Mouse (Mus musculus) testis, postnatal 10 days (tissue): ENCODE data around the gene Cfap99.

Experiments
- DNase-seq: peaks from one replicate; pipeline ENCODE4 v3.0.0; 2021; ENCODE audit warnings: low spot score

Gene Cfap99

DNA sequence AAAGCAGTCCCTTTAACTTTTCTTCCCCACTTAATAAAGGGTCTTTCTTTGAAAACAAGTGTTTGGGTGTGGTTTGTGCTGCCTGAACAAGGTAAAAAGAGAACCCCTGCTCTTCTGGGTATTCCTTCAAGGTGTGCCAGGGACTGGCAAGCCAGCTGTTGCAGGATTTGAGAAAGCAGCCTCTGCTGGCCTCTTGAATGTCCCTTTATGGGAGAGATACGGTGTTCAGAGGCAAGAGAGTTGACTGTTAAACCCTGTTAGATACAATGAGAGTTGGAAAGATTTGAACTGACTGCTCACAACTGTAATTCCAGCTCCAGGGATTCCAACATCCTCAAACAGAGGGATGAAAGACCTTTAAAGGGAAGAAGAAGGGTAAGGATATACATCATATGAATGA, 45.7 kb downstream of the Cfap99 start:
- no peak for DNase-seq

- no peak for DNase-seq
Observed at GRCm38 (mm10) chr5:34335539-34336096, 47.2 kb downstream of the Cfap99 start.

- peak; percentile 99 for DNase-seq
Observed at GRCm38 (mm10) chr5:34336097-34336774, 47.8 kb downstream of the Cfap99 start, which contains the start of gene Rnf4. TSS of gene Rnf4 (plus strand) at chr5:34336289.

DNA sequence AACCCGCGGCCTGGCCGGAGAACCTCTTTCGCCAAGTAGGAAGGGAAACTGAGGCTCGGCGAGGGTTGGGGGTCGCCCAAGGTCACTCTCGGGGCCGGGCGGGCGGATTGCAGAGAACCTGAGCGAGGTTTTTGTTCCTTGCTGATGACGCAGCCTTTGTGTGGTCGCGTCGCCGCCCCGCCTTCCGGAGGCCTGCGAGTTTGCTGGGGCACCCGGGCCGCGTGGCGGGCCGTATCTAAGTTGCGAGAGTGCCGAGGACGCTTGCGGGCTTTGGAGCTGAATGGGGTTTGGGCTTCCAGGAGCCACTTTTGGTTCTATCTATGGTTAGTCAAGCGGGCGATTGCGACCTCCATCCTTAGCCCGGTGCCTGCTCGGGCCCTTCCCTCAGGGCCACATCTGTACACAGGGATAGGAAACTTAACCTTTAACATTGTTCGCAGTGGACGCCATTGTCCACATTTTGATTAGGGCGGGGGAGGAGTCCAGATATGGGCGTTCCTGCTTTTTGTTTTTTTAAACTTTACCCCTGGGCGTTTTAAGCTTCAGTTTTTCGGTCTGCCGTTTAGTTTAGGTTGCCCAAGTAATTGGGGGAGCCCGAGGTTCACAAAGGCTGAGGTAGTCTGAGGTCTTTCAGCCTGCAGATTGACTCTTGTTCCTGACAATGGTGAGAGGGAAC, 48.5 kb downstream of the Cfap99 start:
- peak; percentile 76 for DNase-seq

DNA sequence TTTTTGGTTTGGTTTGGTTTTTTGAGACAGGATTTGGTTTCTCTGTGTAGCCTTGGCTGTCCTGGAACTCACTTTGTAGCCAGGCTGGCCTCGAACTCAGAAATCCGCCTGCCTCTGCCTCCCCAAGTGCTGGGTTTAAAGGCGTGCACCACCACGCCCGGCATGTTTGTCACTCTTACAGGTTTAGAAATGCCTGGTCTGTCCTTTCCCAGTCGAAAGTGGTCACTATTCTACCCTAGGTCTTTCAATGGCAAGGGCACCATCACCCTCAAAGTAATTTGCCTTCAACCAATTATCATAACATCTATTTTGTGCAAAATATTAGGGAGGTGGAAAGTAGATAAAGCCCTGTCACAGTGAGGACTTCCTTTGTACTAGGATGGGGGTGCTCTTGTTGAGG, 51.8 kb downstream of the Cfap99 start:
- DNase-seq, result no peak

GRCm38 (mm10) chr5:34352084-34352631, 63.8 kb downstream of the Cfap99 start:
- no peak for DNase-seq

GRCm38 (mm10) chr5:34360261-34360660, 71.9 kb downstream of the Cfap99 start:
- DNase-seq, result no peak

DNA sequence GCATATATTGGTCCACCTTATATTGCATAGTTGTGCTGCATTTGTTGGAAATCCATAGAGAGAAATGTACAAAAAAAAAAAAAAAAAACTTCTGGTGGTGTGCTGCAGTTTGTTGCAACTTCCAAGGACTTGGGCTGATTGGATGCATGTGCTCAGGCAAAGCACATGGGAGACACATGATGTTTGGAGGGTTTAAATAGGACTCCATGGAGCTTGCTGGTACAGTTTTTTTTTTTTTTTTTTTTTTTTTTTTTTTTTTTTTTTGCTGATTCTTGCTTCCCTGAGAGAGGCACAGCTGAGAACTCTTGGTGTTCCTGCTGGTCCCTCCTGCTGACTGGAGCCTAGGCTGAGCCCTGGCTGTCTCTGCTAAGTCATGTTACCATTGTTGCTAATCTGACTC, 74.7 kb downstream of the Cfap99 start:
- no peak for DNase-seq

DNA sequence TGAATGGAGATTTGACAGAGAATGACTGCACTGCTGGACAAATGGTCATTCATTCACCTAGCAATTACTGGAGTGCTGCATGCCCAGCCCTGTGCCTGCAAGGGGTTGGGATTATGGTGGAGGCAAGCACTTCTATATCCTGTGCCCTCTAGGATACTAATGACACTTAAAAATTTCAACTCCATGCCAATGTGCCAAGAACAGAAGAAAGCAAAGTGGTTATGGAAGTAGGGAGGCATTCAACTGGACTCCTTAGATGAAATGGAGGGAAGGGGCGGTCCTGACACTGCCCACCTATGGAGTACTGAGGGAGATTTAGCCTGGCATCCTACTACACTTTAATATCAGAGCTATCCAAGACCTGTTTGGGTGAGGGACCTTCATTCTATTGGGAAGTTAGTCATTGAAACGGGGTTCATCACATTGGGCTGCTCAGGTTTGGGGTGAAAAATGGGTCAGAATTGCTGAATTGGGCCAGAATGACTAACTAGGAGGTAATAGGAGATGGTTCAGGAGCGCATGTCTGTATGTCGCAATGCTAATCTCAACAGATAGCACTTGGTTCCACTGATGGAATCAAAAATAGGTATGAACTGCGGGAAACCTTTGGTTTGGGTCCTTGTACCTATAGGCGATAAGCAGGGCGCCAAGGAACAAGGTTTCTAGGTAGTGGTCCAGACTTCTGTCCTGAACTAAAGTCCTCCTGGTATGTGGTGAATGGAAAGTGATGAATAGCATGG, 80.3 kb downstream of the Cfap99 start:
- DNase-seq, result no peak

DNA sequence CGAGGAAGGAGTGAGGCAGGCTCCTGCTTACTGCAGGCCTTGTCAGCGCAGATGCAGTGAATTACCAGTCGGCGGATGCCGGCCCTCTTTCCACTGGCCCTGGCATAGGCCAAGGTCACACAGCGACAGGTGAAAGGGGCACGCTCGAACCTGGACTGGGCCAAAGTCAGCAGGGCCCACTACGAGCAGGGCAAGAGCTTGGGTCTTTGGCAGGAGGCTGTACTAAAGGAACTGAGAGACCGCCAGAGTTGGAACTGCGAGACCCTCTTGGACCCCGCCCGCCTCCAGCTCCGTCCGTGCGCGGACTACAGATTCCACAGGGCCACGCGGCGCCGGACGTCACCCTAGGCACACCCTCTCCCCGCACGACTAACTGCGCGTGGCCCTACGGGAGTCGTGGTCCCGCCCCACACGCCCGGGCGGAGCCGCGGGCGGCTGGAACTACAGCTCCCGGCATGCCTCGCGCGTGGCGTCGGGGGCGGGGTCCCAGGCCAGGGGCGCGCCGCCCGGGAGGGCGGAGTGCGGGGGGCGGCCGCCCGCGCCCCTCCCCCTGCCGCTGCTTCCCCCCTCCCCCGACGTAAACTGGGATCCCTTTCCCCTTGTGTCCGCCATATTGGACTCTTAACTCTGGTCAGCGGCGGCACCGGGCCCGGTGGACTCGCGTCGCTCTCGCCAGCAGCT, 81.1 kb downstream of the Cfap99 start, which contains the start of gene Fam193a:
Gene Fam193a (plus strand): TSS at position 593 of the 681 bp plus-strand sequence.
- peak; percentile 99 for DNase-seq

DNA sequence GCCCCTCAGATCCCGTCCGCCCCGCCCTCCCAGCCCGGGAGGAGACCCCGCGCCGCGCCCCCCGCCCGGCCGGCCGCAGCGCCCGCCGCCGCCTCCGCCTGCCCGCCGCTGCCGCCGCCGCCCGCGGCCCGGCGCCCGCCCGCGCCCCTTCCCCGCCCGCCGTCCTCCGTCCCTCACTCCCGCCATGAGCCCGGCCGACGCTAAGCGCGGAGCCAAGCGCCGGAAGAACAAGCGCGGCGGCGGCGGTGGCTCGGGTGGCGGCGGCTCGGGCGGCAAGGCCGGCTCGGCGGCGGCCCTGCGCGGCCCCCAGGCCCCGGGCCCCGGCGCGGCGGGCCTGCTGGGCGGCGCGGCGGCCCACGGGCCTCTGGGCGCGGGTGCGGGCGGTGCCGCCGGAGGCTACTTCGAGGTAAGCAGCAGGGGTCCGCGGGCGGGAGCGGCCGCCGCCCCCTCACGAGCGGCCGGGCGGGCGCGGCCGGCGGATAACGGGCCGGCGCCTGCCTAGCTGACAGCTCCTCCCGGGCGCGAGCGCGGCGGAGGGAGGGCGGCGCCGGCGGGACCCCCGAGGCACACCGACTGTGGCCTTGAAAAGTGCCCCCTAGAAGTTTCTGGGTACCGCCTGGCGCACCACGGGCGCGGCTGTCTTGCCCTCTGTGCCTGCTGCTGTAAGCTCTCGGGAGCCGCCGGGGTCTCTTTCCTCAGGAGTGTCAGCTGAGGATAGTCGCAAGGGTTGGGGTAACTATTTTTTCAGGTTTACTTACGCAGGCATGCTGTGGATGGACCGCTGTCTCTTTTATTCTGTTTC, 81.8 kb downstream of the Cfap99 start:
- peak; percentile 60 for DNase-seq

- no peak for DNase-seq
Observed at GRCm38 (mm10) chr5:34370840-34371239, 82.4 kb downstream of the Cfap99 start.

DNA sequence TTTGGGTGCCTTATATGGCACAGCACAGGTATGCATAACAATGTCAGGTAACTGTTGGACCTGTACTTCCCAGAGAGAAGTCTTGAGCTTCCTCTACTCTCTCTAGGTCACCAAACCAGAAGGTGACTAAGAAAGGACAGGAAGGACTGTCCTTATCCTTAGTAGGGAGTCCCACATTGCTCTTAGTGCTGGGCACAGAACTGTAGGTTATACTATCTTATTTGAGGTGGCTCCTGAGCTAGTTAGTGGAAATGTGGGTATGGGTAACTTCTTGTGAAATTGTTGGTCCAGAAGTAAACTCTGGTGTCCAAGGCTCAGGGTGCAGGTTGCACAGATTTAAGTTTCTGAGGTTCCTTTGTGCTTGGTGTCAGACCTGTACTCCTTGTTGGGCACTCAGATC, 83.7 kb downstream of the Cfap99 start:
- no peak for DNase-seq

GRCm38 (mm10) chr5:34372541-34372940, 84.1 kb downstream of the Cfap99 start:
- no peak for DNase-seq
